Mouse (Mus musculus): ENCODE measurements around the gene 4933402E13Rik. TPM values are rescaled to one million over a fixed set of nuclear protein-coding genes. Genes with fewer than 3 reads are reported as not detected.

The 4933402E13Rik gene
- not detected for total RNA-seq (2021)

DNA sequence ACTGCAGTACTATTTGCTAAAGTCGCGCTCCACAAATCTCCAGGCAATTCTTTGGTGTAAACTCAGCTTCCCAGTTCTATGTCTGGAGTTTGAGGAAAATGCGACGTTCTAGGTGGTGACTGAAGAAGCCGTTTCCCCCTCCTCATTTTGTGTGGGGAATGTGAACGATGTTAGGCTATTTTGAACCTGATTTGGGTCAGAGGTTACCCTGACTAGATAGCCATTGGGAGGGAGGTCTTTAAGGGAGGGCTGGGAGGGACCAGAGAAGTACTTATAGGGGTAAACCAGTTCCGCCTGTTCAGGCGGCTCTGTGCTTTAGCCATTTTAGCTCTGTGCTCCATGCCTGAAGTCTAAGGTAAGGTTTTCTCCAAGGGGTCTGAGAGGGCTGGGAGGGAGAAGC lies at the start of gene 4933402E13Rik:
TSS of gene 4933402E13Rik (plus strand) at position 301 of the 400 bp plus-strand sequence.
- intact Hi-C loops (cut with DNase I) = no loop called here
- no peak for DNase-seq

Other genes with a start within 250 kb of the 4933402E13Rik start
- gene 4931400O07Rik, start 184.5 kb downstream of the 4933402E13Rik start, total RNA-seq (2021) = not detected

All from heart, postnatal 10 days (tissue).